Mouse (Mus musculus): Measurements from ENCODE around the gene Dusp7. TPM values are rescaled to one million over a fixed set of nuclear protein-coding genes. Genes with fewer than 3 reads are reported as not detected.

Gene Dusp7
- polyA plus RNA-seq, 1 experiment from 2014 or later, result 27.8 TPM

DNA sequence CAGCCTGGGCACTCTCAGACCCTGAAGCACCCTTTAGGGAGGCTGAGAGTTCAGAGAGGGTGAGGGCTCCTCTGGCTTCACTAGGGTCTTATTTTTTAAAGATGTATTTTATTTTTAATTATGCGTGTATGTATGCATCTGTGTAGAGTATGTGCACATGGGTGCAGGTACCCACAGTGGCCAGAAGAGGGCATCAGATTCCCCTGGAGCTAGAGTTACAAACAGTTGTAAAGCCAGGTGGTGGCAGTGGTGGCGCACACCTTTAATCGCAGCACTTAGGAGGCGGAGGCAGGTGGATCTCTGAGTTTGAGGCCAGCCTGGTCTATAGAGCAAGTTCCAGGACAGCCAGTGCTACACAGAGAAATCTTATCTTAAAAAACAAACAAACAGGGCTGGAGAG, 40.7 kb downstream of the Dusp7 start:
- Histone ChIP-seq H3K4me1 (ENCODE audit: insufficient read depth, low read depth, low read length) (no peaks in the 10 kb centered on the region), H3K27me3 (replicated peaks; ENCODE audit: insufficient read depth, low read length) (no peaks in the 10 kb centered on the region), H3K9ac (replicated peaks; ENCODE audit: low read depth) (no peak overlapping the region), H3K36me3 (ENCODE audit: insufficient read depth, low read length) (no peaks in the 10 kb centered on the region), H3K27ac (ENCODE audit: low read length) (no peak overlapping the region), H3K4me2 (replicated peaks; ENCODE audit: low read depth, low read length) (no peak overlapping the region), H3K4me3 (ENCODE audit: low read depth, low read length) (no peak overlapping the region), H3K9me3 (ENCODE audit: low read length) (no peaks in the 10 kb centered on the region)
- TF ChIP-seq EP300 (IDR thresholded peaks at IDR 0.05) (no peak), CTCF (IDR thresholded peaks at IDR 0.05) (peak; percentile 23; the same call in 1 of the 2 replicates)
- ATAC-seq (no peak), DNase-seq (ENCODE audit: low spot score) (no peak)
- WGBS, result 98% methylated on average over 4 of the region's 4 CpGs

DNA sequence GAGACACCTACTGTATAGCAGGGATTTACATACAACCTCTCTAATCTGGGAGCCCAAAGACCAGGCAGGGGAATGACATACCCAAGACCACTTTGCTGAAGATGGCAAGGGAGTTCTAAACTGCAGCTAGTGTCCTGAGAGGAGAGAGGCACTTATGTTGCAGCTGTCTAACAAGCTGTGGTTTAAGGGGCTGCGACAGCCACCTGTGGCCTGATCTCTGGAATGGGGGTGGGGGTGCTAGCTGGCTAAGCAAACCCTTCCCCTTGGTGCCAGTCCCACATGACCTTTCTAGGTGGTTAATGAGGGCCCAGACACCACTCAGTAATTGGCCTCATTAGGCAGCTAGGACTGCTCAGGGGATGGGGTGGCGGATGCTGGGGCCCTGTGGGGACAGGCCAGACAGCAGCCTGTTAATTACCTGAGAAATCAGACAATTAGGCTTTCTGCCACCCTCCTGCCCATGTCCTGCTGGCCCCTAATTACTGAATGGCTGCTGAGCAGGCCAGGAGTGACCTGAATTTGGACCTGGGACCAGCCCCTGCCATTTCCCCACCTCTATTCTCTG, 41.7 kb downstream of the Dusp7 start:
- Histone ChIP-seq H3K9me3 (ENCODE audit: low read length) (no peaks in the 10 kb centered on the region), H3K9ac (replicated peaks; ENCODE audit: low read depth) (no peak overlapping the region), H3K27ac (ENCODE audit: low read length) (no peak overlapping the region), H3K4me2 (replicated peaks; ENCODE audit: low read depth, low read length) (no peak overlapping the region), H3K27me3 (replicated peaks; ENCODE audit: insufficient read depth, low read length) (no peaks in the 10 kb centered on the region), H3K36me3 (ENCODE audit: insufficient read depth, low read length) (no peaks in the 10 kb centered on the region), H3K4me1 (ENCODE audit: insufficient read depth, low read depth, low read length) (no peaks in the 10 kb centered on the region), H3K4me3 (ENCODE audit: low read depth, low read length) (no peak overlapping the region)
- no peak for TF ChIP-seq EP300 (IDR thresholded peaks at IDR 0.05)
- TF ChIP-seq CTCF (IDR thresholded peaks at IDR 0.05), result no peak
- ATAC-seq, result no peak
- no peak for DNase-seq (ENCODE audit: low spot score)
- 91% methylated on average over 2 of the region's 2 CpGs for WGBS

DNA sequence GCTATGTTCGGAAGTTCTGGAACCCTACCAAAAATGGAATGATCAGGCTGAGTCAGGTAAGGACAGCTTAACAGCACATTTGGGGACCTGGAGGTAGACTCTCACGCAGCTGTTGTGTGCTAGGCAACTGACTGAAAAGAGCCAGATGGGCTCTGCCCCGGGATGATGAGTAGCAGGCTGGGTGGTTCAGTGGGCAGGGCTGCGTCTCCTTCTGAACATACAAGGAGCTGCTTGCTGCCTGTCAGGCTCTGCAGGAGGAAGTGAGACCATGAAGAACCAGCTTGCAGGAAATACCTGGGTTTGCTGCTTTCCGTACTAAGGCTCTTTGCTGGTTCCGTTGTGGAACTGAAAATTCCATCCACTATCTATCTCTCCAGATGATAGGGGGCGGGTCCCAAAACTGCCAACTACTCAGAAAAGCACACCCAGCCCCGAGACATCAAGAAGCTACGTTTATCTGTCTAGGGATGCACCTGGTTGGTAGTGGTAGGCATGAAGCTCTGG, 42.7 kb downstream of the Dusp7 start:
- H3K4me3 ChIP-seq (ENCODE audit: low read depth, low read length), result no peak overlapping the region
- no peak for TF ChIP-seq CTCF (IDR thresholded peaks at IDR 0.05)
- TF ChIP-seq EP300 (IDR thresholded peaks at IDR 0.05), result no peak
- no peaks in the 10 kb centered on the region for H3K4me1 ChIP-seq (ENCODE audit: insufficient read depth, low read depth, low read length)
- ATAC-seq, result no peak
- no peak overlapping the region for H3K4me2 ChIP-seq (replicated peaks; ENCODE audit: low read depth, low read length)
- no peaks in the 10 kb centered on the region for H3K27me3 ChIP-seq (replicated peaks; ENCODE audit: insufficient read depth, low read length)
- no peak for DNase-seq (ENCODE audit: low spot score)
- WGBS, result 50% methylated on average over 9 of the region's 9 CpGs
- H3K36me3 ChIP-seq (ENCODE audit: insufficient read depth, low read length), result no peaks in the 10 kb centered on the region
- no peaks in the 10 kb centered on the region for H3K9me3 ChIP-seq (ENCODE audit: low read length)
- no peak overlapping the region for H3K27ac ChIP-seq (ENCODE audit: low read length)
- no peak overlapping the region for H3K9ac ChIP-seq (replicated peaks; ENCODE audit: low read depth)

DNA sequence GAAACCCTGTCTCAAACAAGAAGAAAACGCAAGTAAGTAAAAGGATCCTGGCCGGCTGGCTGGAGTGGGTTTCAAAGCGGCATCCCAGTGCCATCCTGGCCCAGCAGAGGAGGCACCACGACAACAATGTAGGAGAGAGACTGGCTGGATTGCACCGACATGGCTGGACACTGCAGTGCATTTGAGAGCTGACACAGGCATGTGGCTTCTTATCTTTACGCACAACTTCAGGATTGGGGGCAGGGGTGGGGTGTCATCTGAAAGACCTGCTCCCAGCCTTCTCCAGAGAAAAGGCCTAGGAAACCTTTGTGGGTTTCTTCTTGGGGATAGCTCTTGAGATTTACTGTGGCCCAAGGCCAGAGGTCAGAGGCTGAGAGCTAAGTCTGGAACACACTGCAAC, 43.3 kb downstream of the Dusp7 start:
- no peak for ATAC-seq
- TF ChIP-seq CTCF (IDR thresholded peaks at IDR 0.05), result no peak
- TF ChIP-seq EP300 (IDR thresholded peaks at IDR 0.05), result no peak
- Histone ChIP-seq H3K9ac (replicated peaks; ENCODE audit: low read depth) (no peak overlapping the region), H3K4me2 (replicated peaks; ENCODE audit: low read depth, low read length) (no peak overlapping the region), H3K4me3 (ENCODE audit: low read depth, low read length) (no peak overlapping the region), H3K27me3 (replicated peaks; ENCODE audit: insufficient read depth, low read length) (no peaks in the 10 kb centered on the region), H3K9me3 (ENCODE audit: low read length) (no peaks in the 10 kb centered on the region), H3K27ac (ENCODE audit: low read length) (no peak overlapping the region), H3K4me1 (ENCODE audit: insufficient read depth, low read depth, low read length) (no peaks in the 10 kb centered on the region), H3K36me3 (ENCODE audit: insufficient read depth, low read length) (no peaks in the 10 kb centered on the region)
- DNase-seq (ENCODE audit: low spot score), result no peak
- WGBS, result 71% methylated on average over 6 of the region's 6 CpGs

DNA sequence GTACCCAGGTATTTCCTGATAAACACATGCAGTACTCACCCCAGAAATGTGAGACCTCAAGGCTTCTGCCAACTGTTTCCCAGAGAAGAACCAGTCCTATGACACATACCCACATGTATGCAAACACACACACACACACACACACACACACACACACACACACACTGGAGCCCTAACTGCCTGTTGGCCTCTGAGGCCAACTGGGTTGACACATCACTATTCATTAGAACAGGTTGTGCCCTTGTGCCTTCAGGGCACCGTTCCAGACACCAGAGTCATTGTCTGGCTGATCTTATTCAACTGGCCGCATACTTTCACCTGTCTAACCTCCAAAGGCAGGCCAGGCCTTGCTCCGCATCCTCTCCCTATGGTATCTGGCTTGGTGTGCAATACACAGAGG, 43.8 kb downstream of the Dusp7 start:
- 84% methylated on average over 3 of the region's 3 CpGs for WGBS

DNA sequence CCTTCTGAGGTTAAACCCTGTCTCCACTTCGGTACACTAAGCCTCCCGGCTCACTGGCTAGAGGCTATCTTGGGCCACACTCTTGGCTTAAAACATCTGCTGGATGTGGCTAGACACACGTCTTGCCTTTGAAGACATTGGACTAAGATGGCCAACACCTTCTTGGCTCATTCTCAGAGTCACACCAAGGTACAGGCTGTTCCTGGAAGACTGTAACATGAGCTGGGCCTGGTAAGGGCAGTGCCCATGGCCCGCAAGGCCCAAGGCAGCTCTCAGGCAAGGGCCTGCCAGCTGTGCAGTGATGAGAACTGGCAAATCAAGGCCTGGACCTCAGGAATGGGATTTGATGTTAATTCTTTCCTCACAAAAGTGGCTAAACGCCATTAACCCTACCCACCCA, 45.2 kb downstream of the Dusp7 start:
- Histone ChIP-seq H3K4me1 (ENCODE audit: insufficient read depth, low read depth, low read length) (0 out of 2 replicates have a peak, but pooled peaks cover 6% of the 10 kb centered on the region), H3K4me2 (replicated peaks; ENCODE audit: low read depth, low read length) (no peak overlapping the region), H3K4me3 (ENCODE audit: low read depth, low read length) (no peak overlapping the region), H3K9me3 (ENCODE audit: low read length) (no peaks in the 10 kb centered on the region), H3K27me3 (replicated peaks; ENCODE audit: insufficient read depth, low read length) (no peaks in the 10 kb centered on the region), H3K9ac (replicated peaks; ENCODE audit: low read depth) (no peak overlapping the region), H3K27ac (ENCODE audit: low read length) (no peak overlapping the region), H3K36me3 (ENCODE audit: insufficient read depth, low read length) (no peaks in the 10 kb centered on the region)
- ATAC-seq (no peak), DNase-seq (ENCODE audit: low spot score) (no peak)
- 75% methylated on average over 5 of the region's 5 CpGs for WGBS
- TF ChIP-seq CTCF (IDR thresholded peaks at IDR 0.05) (no peak), EP300 (IDR thresholded peaks at IDR 0.05) (no peak)

More for the DNA sequence above, 43.8 kb downstream of the Dusp7 start:
- Histone ChIP-seq H3K27me3 (replicated peaks; ENCODE audit: insufficient read depth, low read length) (no peaks in the 10 kb centered on the region), H3K27ac (ENCODE audit: low read length) (no peak overlapping the region), H3K36me3 (ENCODE audit: insufficient read depth, low read length) (no peaks in the 10 kb centered on the region), H3K9me3 (ENCODE audit: low read length) (no peaks in the 10 kb centered on the region), H3K9ac (replicated peaks; ENCODE audit: low read depth) (no peak overlapping the region), H3K4me3 (ENCODE audit: low read depth, low read length) (no peak overlapping the region), H3K4me1 (ENCODE audit: insufficient read depth, low read depth, low read length) (no peaks in the 10 kb centered on the region), H3K4me2 (replicated peaks; ENCODE audit: low read depth, low read length) (no peak overlapping the region)
- DNase-seq (ENCODE audit: low spot score), result no peak
- TF ChIP-seq EP300 (IDR thresholded peaks at IDR 0.05) (no peak), CTCF (IDR thresholded peaks at IDR 0.05) (no peak)
- no peak for ATAC-seq

All from lung, postnatal 0 days (tissue).